Mouse (Mus musculus) brain, adult 2 months (tissue): ENCODE measurements around the gene Slc26a3.
"Not testable (repeated sequence)": the region's sequence is repeated elsewhere in the genome, so short reads cannot be mapped to it uniquely, and the experiment has no call there.

Experiments
- DNase-seq: peaks from one replicate; pipeline ENCODE4 v3.0.0; 2011; ENCODE audit warnings: low read depth, low spot score

Gene Slc26a3

GRCm38 (mm10) chr12:31421901-31422574 lies 31.4 kb downstream of the Slc26a3 start:
- no peak for DNase-seq

- no peak for DNase-seq
These were observed 47.1 kb downstream of the Slc26a3 start for GRCm38 (mm10) chr12:31437791-31438190.

DNA sequence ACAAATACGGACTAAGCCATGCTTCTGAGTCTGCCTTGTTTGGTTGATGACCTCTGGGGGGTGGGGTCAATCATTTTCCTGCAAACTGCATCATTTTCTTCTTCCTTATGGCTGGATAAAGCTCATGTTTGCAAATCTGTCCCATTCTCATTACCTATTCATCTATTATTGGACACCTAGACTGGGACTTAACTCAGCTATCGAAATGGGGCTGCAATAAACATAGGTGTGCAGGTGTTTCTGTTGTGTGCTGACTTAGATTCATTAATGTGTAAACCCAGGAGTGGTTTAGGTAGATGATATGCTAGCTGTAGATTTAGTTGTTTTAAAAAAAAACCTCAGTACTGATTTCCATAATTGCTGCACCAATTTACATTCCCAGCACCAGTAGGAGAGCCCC lies 48.9 kb downstream of the Slc26a3 start:
- no peak for DNase-seq

DNA sequence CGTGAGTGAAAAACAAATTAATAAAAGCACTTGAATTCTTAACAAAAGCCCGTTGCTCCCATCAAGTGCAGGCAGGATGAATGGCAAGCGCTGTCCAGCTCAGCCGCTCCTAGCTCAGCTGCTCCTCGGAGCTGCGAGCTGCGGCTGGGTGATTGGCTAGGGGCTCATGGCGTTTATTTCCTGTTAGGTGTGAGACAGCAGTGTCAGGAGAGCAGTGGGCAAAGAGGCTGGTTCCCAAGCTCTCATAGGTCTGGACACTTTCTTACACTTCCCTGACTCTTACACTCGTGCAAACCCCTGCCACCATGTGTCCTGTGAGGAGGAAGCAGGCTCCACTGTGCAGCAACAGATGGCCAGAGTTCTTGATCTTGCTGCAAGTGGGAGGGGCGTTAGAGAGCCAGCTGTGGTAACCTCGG lies 53.5 kb downstream of the Slc26a3 start:
- DNase-seq = peak; percentile 3

GRCm38 (mm10) chr12:31444827-31445226 lies 54.2 kb downstream of the Slc26a3 start:
- no peak for DNase-seq

- no peak for DNase-seq
These were observed 58.7 kb downstream of the Slc26a3 start for GRCm38 (mm10) chr12:31449341-31449740.

DNA sequence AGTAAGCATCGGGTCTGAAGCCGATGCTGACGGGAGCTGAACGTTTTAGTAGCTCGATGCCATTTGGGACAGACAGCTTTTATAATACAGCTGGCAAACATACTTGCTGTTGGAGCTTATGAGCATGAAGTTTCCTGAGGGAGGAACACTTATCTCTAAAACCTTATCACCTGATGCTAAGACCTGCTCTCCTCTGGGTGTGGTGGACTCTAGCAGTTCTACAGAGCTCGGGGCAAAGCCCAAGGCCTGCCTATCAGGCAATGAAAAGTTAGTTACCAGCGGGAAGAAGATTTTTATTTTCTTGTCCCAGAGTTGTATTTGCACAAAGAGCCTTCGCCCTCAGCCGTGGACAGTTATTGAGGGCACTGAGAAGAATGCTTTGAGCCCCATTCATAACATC lies 65.6 kb downstream of the Slc26a3 start:
- no peak for DNase-seq

- no peak for DNase-seq
These were observed 67.8 kb downstream of the Slc26a3 start for GRCm38 (mm10) chr12:31458474-31458873.

DNA sequence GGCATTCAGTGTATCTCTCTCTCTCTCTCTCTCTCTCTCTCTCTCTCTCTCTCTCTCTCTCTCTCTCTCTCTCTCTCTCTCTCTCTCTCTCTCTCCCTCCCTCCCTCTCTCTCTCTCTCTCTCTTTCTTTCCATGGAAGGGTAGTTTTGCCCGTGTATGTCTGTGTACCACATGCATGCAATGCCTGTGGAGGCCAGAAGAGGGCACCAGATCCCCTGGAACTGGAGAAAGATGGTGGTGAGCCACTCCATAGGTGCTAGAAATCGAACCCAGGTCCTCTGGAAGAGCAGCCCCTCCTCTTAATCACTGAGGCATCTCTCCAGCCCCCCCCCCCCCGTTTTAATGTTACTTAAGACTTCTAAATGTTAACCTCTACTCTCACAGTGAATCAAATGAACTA lies 69.6 kb downstream of the Slc26a3 start:
- DNase-seq = not testable (repeated sequence)

DNA sequence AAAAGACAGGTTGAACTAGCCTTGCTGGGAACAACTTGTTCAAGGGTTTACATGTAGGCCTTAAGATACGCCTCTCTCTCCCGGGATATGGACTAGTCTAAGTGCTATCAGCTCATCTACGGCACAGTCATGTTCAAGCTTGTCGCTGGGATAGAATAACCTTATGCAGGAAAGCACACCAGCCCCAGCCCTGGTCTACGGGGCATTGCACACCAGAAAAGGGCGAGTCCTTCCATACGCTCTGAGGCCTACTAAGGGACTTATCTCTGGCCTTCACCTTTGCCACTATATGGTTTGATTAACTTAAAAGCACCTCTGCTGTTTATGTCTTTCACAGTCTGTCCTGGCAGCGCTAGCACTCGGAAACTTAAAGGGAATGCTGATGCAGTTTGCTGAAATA lies 70.7 kb downstream of the Slc26a3 start:
- DNase-seq = no peak

DNA sequence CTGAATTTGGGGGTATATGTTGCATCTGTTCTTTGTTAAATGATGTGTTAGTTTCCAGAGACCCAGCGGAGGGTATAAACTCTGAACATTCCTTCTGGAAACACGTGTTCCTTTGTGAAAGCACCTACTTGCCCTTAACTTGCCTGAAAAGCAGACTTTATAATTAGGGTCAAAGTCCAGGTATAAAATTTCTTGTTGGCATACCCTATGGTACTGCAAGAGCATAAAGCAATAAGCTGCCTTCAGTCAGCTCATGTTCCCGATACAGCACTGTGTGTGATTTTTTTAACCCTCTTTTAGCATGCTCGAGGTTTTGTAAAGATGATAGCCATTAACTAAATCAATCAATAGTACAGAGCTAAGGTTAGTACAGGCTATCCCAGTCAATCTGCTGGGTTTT lies 71.9 kb downstream of the Slc26a3 start:
- DNase-seq = no peak

DNA sequence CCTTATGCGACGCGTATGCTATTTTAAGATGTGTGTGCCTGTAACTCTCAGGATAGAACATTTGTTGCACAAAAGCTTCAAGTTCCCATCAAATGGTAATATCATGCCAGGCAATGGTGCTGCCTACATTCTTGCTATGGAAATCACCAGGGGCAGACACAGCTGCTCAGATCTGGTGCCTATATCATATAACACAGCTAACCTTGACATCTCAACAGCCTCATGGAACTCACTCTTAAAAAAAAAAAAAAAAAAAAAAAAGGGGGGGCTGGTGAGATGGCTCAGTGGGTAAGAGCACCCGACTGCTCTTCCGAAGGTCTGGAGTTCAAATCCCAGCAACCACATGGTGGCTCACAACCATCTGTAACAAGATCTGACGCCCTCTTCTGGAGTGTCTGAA lies 87.5 kb downstream of the Slc26a3 start:
- DNase-seq = not testable (repeated sequence)

DNA sequence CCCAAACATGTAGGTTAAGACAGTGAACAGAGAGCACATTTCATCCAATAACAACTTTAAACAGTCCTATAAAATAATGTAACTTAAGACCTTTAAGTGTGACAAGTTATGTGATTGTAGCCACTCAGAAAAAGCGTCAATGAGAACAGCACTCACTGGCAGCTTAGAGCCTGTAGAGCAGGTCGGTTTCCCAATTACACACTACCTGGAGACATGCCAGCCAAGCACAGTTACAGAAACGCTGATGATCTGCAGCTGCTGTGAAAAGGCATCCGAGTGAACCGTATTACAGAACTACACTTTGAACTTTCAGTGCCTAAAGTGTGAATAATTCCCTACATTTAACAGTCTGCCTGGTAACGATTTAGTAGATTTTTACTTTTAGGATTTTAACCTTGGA lies 95.8 kb downstream of the Slc26a3 start:
- DNase-seq = no peak

DNA sequence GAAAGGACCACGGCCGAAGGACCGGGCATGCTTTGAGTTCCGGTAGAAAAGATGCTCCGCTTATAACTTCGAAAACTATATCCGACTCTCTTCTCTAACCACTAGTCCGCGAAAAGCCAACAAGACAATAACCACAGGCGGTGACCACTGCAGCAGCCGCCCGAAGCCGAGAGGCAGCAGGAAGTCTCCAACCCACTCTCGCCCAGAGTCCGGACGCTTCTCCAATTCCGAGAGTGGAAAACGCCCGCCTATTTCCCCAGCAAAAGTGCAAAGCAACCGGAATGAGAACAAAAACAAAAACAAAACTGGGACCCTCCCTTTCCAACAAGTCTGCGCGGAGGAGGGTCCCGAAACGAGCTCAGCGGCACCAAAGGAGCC lies 108.3 kb downstream of the Slc26a3 start:
- DNase-seq = no peak

DNA sequence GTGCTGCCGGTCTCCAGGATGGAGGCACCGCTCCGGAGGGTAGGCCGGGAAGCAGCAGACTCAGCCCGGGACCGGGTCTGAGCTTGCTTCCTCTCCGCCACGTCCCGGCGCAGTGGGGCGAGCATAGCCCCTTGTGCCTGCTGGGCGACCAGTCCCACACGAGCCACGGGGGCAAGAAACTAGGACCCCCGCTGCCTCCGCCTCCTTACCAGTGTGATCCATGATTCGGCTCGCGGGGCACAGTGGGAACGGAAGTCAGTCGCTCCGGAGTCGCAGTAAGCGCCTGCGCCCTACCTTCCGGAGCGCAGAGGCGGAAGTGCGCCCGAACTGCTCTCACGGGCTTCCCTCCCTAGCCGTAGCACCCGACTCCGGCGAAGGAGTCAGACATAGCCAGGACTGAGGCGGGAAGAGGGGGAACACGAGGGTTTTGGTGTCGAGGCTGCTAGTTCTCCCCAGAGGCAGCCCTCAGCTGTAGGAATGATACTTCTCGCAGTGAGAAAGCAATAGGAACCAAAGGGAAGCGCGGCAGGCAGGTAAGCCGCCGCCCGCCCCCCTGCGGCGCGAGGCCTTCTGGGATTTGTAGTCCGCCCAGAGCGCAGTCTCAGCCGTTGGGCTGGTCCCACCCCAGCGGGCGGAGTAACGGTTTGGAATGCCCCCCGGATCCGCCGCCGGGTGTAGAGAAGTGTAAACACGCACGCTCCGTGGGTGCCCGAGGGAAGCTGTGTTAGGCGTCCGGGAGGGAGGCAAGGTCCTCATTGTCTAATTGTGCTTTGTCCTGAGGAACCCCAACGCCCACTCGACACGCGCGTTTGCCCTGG lies 108.9 kb downstream of the Slc26a3 start, which contains the start of gene Cbll1:
Gene Cbll1 (minus strand): TSS at position 303 of the 818 bp plus-strand sequence.
- DNase-seq = peak; percentile 98

- no peak for DNase-seq
These were observed 109.5 kb downstream of the Slc26a3 start for GRCm38 (mm10) chr12:31500196-31500595.

DNA sequence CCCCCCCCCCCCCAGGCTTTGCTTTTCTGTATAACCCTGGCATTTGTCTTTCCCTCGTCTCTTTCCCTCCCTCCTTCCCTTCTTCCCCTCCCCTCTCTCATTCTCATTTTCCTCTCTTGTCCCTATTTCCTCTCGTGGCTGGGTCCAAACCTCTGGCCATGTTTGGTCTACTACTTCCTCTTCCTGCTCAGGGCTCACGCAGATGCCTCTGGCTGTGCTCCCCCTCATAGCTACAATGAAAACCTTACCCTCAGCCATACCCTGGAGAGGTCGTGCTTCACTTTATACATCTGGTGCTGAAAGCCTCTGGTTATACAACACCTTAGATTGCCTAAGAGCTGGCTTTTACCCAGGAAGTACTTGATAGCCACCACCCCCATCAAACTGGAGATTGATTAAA lies 110.6 kb downstream of the Slc26a3 start:
- DNase-seq = no peak

- no peak for DNase-seq
These were observed 112.5 kb downstream of the Slc26a3 start for GRCm38 (mm10) chr12:31503211-31503610.

DNA sequence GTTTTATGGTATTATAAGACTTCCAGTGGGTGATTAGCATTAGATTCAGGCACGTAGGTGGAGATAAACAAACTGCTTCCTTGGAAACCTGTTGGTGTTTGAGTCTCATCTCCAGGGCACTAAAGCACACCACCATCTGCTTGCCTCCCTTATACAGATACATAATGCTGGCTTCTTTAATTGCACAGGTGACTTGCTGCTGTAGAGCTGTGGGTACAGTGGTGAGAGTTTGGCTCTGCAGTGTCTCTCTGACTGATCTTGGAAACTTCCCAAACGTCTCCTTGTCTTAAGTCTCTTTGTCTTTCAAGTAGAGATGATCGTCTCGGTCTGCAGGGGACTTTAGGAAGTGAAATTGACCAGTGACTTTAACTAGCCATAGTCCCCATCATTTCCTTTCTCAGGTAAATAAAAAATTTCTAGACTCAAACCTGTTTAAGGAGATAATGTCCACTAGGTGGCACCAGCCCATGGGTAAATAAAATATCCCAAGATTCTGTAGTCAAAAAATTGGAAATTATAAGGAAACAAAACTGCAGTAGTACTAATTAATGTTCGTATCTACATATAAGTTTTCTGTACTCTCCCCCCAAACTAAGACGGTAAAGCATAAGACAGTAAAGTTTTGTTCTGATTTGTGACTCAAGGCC lies 117.2 kb downstream of the Slc26a3 start:
- peak; percentile 76 for DNase-seq

DNA sequence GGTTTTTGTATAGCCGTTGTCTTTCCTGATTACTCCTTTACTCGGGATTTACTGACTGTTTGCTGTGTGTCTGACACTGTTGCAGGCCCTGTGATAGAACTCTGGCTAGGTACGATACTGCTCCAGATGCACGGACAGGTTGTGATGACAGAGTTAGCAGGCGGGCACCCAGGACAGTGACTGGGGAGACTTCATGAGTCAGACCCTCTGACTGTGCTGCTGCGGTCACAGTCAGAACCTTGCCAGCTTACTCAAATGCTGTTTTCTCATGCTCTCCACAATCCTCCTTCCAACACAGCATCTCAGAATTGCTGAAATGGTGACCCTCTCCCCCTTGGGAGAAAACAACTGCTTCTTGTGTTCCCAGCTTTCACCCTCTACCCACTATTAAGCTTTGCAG lies 117.8 kb downstream of the Slc26a3 start:
- peak; percentile 16 for DNase-seq

DNA sequence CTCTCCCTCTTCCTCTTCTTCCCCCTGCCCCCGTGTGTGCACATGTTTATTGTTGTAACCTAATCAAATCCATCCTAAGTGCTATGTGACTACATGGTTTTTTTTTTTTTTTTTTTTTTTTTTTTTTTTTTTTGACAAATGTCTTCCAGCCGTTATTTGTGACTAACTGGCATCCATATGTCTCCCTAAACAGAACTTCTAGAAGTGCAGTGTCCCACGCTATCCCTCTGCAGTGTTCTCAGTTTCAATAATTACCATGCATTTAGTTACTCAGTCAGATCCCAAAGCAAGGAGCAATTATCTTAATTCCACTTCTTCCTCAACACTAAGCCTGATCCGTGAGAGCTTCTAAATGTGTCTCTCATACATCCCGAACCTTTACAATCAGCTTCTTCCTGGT lies 120.5 kb downstream of the Slc26a3 start:
- peak; percentile 78 for DNase-seq

GRCm38 (mm10) chr12:31512634-31513411 lies 122.2 kb downstream of the Slc26a3 start:
- DNase-seq = no peak
